Mouse (Mus musculus): Measurements from ENCODE around the gene Fem1a. TPM values are rescaled to one million over a fixed set of nuclear protein-coding genes. Genes with fewer than 3 reads are reported as not detected.
A peak's percentile ranks its signal among the peaks of the same experiment; 100 is the strongest.

Gene Fem1a
- polyA plus RNA-seq, 1 experiment, result 22.9 TPM

GRCm38 (mm10) chr17:56264020-56264419, 7.4 kb downstream of the Fem1a start:
- H3K4me1 ChIP-seq (ENCODE audit: control insufficient read depth, insufficient read depth, insufficient read length, low read length), result peaks cover 17% of the 10 kb centered on the region; the same call in 1 of the 2 replicates
- no peak overlapping the region for H3K4me3 ChIP-seq (ENCODE audit: low read depth, low read length)
- H3K27ac ChIP-seq (ENCODE audit: insufficient read depth, low read depth, low read length), result no peak overlapping the region
- peaks cover 30% of the 10 kb centered on the region for H3K36me3 ChIP-seq (ENCODE audit: control insufficient read depth, insufficient read depth, low read length)
- no peak for TF ChIP-seq POLR2A (IDR thresholded peaks at IDR 0.05; ENCODE audit: low read depth, low read length)
- peak; percentile 79; the same call in 1 of the 2 replicates for TF ChIP-seq CTCF (IDR thresholded peaks at IDR 0.05; ENCODE audit: extremely low read depth, insufficient read length, insufficient replicate concordance, low read depth, low read length)
- 22% methylated on average over 8 of the region's 8 CpGs for WGBS
- no peaks in the 10 kb centered on the region for H3K27me3 ChIP-seq (ENCODE audit: control insufficient read depth, insufficient read depth, low read length)

DNA sequence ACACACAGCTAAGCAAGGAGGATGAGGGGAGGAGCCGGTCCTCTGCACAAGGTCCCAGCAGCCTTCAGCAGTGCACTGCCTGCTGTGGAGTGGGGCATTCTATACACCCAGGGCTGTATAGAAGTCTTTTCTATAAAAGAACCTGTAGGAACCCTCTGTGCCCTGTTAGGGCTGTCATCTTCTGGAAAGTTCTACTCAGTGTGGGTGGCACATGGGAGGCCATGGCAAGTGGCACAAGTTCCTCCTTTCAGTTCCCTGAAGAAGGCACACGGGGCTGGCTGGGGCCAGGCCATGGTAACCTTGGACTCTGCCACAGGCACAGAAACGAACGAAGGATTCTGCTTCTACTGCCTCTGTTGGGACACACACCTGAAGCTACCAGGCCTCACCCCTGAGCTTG, 8.4 kb downstream of the Fem1a start:
- H3K4me1 ChIP-seq (ENCODE audit: control insufficient read depth, insufficient read depth, insufficient read length, low read length), result peaks cover 12% of the 10 kb centered on the region; the same call in 1 of the 2 replicates
- peaks cover 25% of the 10 kb centered on the region for H3K36me3 ChIP-seq (ENCODE audit: control insufficient read depth, insufficient read depth, low read length)
- WGBS, result 57% methylated on average over 4 of the region's 4 CpGs
- no peak overlapping the region for H3K27ac ChIP-seq (ENCODE audit: insufficient read depth, low read depth, low read length)
- H3K27me3 ChIP-seq (ENCODE audit: control insufficient read depth, insufficient read depth, low read length), result no peaks in the 10 kb centered on the region
- no peak for TF ChIP-seq CTCF (IDR thresholded peaks at IDR 0.05; ENCODE audit: extremely low read depth, insufficient read length, insufficient replicate concordance, low read depth, low read length)
- no peak for TF ChIP-seq POLR2A (IDR thresholded peaks at IDR 0.05; ENCODE audit: low read depth, low read length)
- H3K4me3 ChIP-seq (ENCODE audit: low read depth, low read length), result no peak overlapping the region

GRCm38 (mm10) chr17:56265869-56266268, 9.3 kb downstream of the Fem1a start:
- TF ChIP-seq CTCF (IDR thresholded peaks at IDR 0.05; ENCODE audit: extremely low read depth, insufficient read length, insufficient replicate concordance, low read depth, low read length), result no peak
- TF ChIP-seq POLR2A (IDR thresholded peaks at IDR 0.05; ENCODE audit: low read depth, low read length), result 0 out of 2 replicates have a peak, but pooled peaks have one; percentile 35
- H3K27me3 ChIP-seq (ENCODE audit: control insufficient read depth, insufficient read depth, low read length), result no peaks in the 10 kb centered on the region
- no peak overlapping the region for H3K4me3 ChIP-seq (ENCODE audit: low read depth, low read length)
- peaks cover 26% of the 10 kb centered on the region for H3K36me3 ChIP-seq (ENCODE audit: control insufficient read depth, insufficient read depth, low read length)
- H3K27ac ChIP-seq (ENCODE audit: insufficient read depth, low read depth, low read length), result peak overlapping the region; percentile 52
- WGBS, result 30% methylated on average over 3 of the region's 3 CpGs
- H3K4me1 ChIP-seq (ENCODE audit: control insufficient read depth, insufficient read depth, insufficient read length, low read length), result peaks cover 11% of the 10 kb centered on the region; the same call in 1 of the 2 replicates

GRCm38 (mm10) chr17:56266271-56266670, 9.7 kb downstream of the Fem1a start:
- H3K27ac ChIP-seq (ENCODE audit: insufficient read depth, low read depth, low read length), result peak overlapping the region; percentile 68
- TF ChIP-seq CTCF (IDR thresholded peaks at IDR 0.05; ENCODE audit: extremely low read depth, insufficient read length, insufficient replicate concordance, low read depth, low read length) (no peak), POLR2A (IDR thresholded peaks at IDR 0.05; ENCODE audit: low read depth, low read length) (no peak)
- no peaks in the 10 kb centered on the region for H3K27me3 ChIP-seq (ENCODE audit: control insufficient read depth, insufficient read depth, low read length)
- no peak overlapping the region for H3K4me3 ChIP-seq (ENCODE audit: low read depth, low read length)
- 52% methylated on average over 3 of the region's 3 CpGs for WGBS
- H3K4me1 ChIP-seq (ENCODE audit: control insufficient read depth, insufficient read depth, insufficient read length, low read length), result peaks cover 11% of the 10 kb centered on the region; the same call in 1 of the 2 replicates
- peaks cover 27% of the 10 kb centered on the region for H3K36me3 ChIP-seq (ENCODE audit: control insufficient read depth, insufficient read depth, low read length)

DNA sequence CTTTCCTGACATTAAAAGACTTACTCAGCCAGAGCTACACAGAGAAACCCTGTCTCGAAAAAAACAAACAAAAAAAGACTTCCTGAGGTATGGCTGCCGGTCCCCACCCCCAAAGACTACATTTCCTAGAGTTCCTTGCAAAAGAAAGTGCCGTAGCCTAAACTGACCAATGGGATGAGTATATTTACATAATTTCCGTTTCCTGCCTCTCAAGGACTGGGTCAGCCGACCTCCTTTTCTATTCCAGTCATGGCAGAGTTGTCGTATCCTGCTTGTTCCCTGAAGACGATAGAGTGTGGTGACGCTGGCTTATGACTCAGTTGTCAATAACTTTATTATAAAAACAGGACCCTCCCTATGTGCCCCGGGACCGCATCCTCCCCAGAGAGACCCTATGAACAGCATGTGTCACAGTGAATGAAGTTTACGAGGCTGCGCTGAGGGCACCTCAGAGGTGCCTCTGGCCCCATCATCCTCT, 12.6 kb downstream of the Fem1a start:
- Histone ChIP-seq H3K36me3 (ENCODE audit: control insufficient read depth, insufficient read depth, low read length) (peaks cover 38% of the 10 kb centered on the region), H3K4me1 (ENCODE audit: control insufficient read depth, insufficient read depth, insufficient read length, low read length) (peaks cover 27% of the 10 kb centered on the region), H3K4me3 (ENCODE audit: low read depth, low read length) (peak overlapping the region; percentile 39), H3K27ac (ENCODE audit: insufficient read depth, low read depth, low read length) (peak overlapping the region; percentile 57), H3K27me3 (ENCODE audit: control insufficient read depth, insufficient read depth, low read length) (no peaks in the 10 kb centered on the region)
- 10% methylated on average over 12 of the region's 12 CpGs for WGBS
- TF ChIP-seq POLR2A (IDR thresholded peaks at IDR 0.05; ENCODE audit: low read depth, low read length) (no peak; the same call in 1 of the 2 replicates), CTCF (IDR thresholded peaks at IDR 0.05; ENCODE audit: extremely low read depth, insufficient read length, insufficient replicate concordance, low read depth, low read length) (no peak)

GRCm38 (mm10) chr17:56269741-56270140, 13.1 kb downstream of the Fem1a start:
- Histone ChIP-seq H3K27me3 (ENCODE audit: control insufficient read depth, insufficient read depth, low read length) (no peaks in the 10 kb centered on the region), H3K4me3 (ENCODE audit: low read depth, low read length) (no peak overlapping the region), H3K4me1 (ENCODE audit: control insufficient read depth, insufficient read depth, insufficient read length, low read length) (peaks cover 28% of the 10 kb centered on the region), H3K36me3 (ENCODE audit: control insufficient read depth, insufficient read depth, low read length) (peaks cover 41% of the 10 kb centered on the region), H3K27ac (ENCODE audit: insufficient read depth, low read depth, low read length) (peak overlapping the region; percentile 56)
- 66% methylated on average over 3 of the region's 3 CpGs for WGBS
- TF ChIP-seq CTCF (IDR thresholded peaks at IDR 0.05; ENCODE audit: extremely low read depth, insufficient read length, insufficient replicate concordance, low read depth, low read length), result no peak
- TF ChIP-seq POLR2A (IDR thresholded peaks at IDR 0.05; ENCODE audit: low read depth, low read length), result no peak

GRCm38 (mm10) chr17:56271609-56272253, 15.1 kb downstream of the Fem1a start:
- no peak overlapping the region for H3K4me3 ChIP-seq (ENCODE audit: low read depth, low read length)
- WGBS, result 86% methylated on average over 12 of the region's 12 CpGs
- no peak overlapping the region for H3K27ac ChIP-seq (ENCODE audit: insufficient read depth, low read depth, low read length)
- peaks cover 21% of the 10 kb centered on the region for H3K4me1 ChIP-seq (ENCODE audit: control insufficient read depth, insufficient read depth, insufficient read length, low read length)
- H3K27me3 ChIP-seq (ENCODE audit: control insufficient read depth, insufficient read depth, low read length), result no peaks in the 10 kb centered on the region
- peaks cover 41% of the 10 kb centered on the region for H3K36me3 ChIP-seq (ENCODE audit: control insufficient read depth, insufficient read depth, low read length)
- TF ChIP-seq POLR2A (IDR thresholded peaks at IDR 0.05; ENCODE audit: low read depth, low read length), result no peak
- TF ChIP-seq CTCF (IDR thresholded peaks at IDR 0.05; ENCODE audit: extremely low read depth, insufficient read length, insufficient replicate concordance, low read depth, low read length), result no peak
